Comparison of ENCODE assay signal across 8 mouse cellular contexts in genomic region chr6:86437711-86438110, GRCm38 (mm10). TPM values are rescaled to one million over a fixed set of nuclear protein-coding genes. Genes with fewer than 3 reads are reported as not detected.
DNase-seq lines count a peak whose midpoint lies in the region; ATAC-seq lines count a peak whose summit lies in the region.

No protein-coding gene starts in this region.

- no peaks in the 10 kb centered on the region for H3K27me3 ChIP-seq in limb, embryonic 12.5 days
- no peaks in the 10 kb centered on the region for H3K27me3 ChIP-seq in midbrain, embryonic 12.5 days

- peak; percentile 42 for DNase-seq in right cerebral cortex, adult 18-20 months
- DNase-seq in right cerebral cortex, postnatal 25 days = no peak
- DNase-seq in cerebellum, adult 9-10 months = peak; percentile 70
- peak; percentile 28 to 49 for DNase-seq in frontal cortex, adult 2 months (ENCODE audit: extremely low spot score in 1 of 2, low spot score in 1 of 2)
- peak; percentile 82 for DNase-seq in induced T-regulatory cell, adult 2 months (ENCODE audit: low read depth)
- DNase-seq in spleen, postnatal 36 days (ENCODE audit: low spot score in 2 of 2) = peak; percentile 47 to 63

- 3% methylated on average over 14 of the region's 14 CpGs for WGBS in limb, embryonic 12.5 days
- WGBS in midbrain, embryonic 12.5 days = 1% methylated on average over 14 of the region's 14 CpGs

- H3K36me3 ChIP-seq in limb, embryonic 12.5 days = peaks cover 49% of the 10 kb centered on the region
- H3K36me3 ChIP-seq in midbrain, embryonic 12.5 days = peaks cover 42% of the 10 kb centered on the region

- peaks cover 7% of the 10 kb centered on the region for H3K4me1 ChIP-seq in limb, embryonic 12.5 days (replicated peaks)
- peaks cover 9% of the 10 kb centered on the region; the same call in 1 of the 2 replicates for H3K4me1 ChIP-seq in midbrain, embryonic 12.5 days

- H3K9ac ChIP-seq in limb, embryonic 12.5 days (replicated peaks) = peak overlapping the region; percentile 82
- peak overlapping the region; percentile 76 for H3K9ac ChIP-seq in midbrain, embryonic 12.5 days (replicated peaks)

- peak overlapping the region; percentile 94 for H3K27ac ChIP-seq in limb, embryonic 12.5 days
- peak overlapping the region; percentile 88 for H3K27ac ChIP-seq in midbrain, embryonic 12.5 days (replicated peaks)

- peak overlapping the region; percentile 84 for H3K4me2 ChIP-seq in limb, embryonic 12.5 days
- H3K4me2 ChIP-seq in midbrain, embryonic 12.5 days (replicated peaks) = peak overlapping the region; percentile 81

- peak overlapping the region; percentile 80 for H3K4me3 ChIP-seq in limb, embryonic 12.5 days (replicated peaks)
- H3K4me3 ChIP-seq in midbrain, embryonic 12.5 days = peak overlapping the region; percentile 85

- ATAC-seq in limb, embryonic 12.5 days (ENCODE audit: insufficient number of reproducible peaks, insufficient read depth, low FRiP score, low TSS enrichment, low read depth) = no peak; the same call in 1 of the 2 replicates
- peak; percentile 27; the same call in 1 of the 2 replicates for ATAC-seq in midbrain, embryonic 12.5 days (ENCODE audit: low FRiP score, low read depth)

- no peaks in the 10 kb centered on the region for H3K9me3 ChIP-seq in limb, embryonic 12.5 days
- no peaks in the 10 kb centered on the region for H3K9me3 ChIP-seq in midbrain, embryonic 12.5 days

RNA-seq across cellular contexts. Expression of gene C87436, which starts 0.5 kb away (rescaled TPM):
- 18.9 and 19.1 TPM in 2 replicates for polyA plus RNA-seq in frontal cortex, adult 2 months (2012; rRNA removed)
- 25.8 and 27.3 TPM in 2 replicates for polyA plus RNA-seq in limb, embryonic 12.5 days (2016; fragmentation: Nextera tagmentation; extraction: Ambion mirVana)
- 26.6 and 30.6 TPM in 2 replicates for polyA plus RNA-seq in midbrain, embryonic 12.5 days (2016; fragmentation: Nextera tagmentation; extraction: Ambion mirVana)

RNA-seq across cellular contexts. Expression of gene Gm44790, which starts 11.3 kb away (rescaled TPM):
- 0.82 and 1.1 TPM in 2 replicates for polyA plus RNA-seq in frontal cortex, adult 2 months (2012; rRNA removed)
- 0.50 TPM in 1 of 2 replicates, not detected in the other for polyA plus RNA-seq in limb, embryonic 12.5 days (2016; fragmentation: Nextera tagmentation; extraction: Ambion mirVana)
- 0.68 and 0.81 TPM in 2 replicates for polyA plus RNA-seq in midbrain, embryonic 12.5 days (2016; fragmentation: Nextera tagmentation; extraction: Ambion mirVana)

RNA-seq across cellular contexts. Expression of gene Tia1, which starts 33.7 kb away (rescaled TPM):
- polyA plus RNA-seq in frontal cortex, adult 2 months (2012; rRNA removed) = 163 and 204 TPM in 2 replicates
- polyA plus RNA-seq in limb, embryonic 12.5 days (2016; fragmentation: Nextera tagmentation; extraction: Ambion mirVana) = 298 and 331 TPM in 2 replicates
- polyA plus RNA-seq in midbrain, embryonic 12.5 days (2016; fragmentation: Nextera tagmentation; extraction: Ambion mirVana) = 356 and 362 TPM in 2 replicates

RNA-seq across cellular contexts. Expression of gene Pcyox1, which starts 40.8 kb away (rescaled TPM):
- 57.1 and 69.2 TPM in 2 replicates for polyA plus RNA-seq in frontal cortex, adult 2 months (2012; rRNA removed)
- 76.4 and 79.3 TPM in 2 replicates for polyA plus RNA-seq in limb, embryonic 12.5 days (2016; fragmentation: Nextera tagmentation; extraction: Ambion mirVana)
- polyA plus RNA-seq in midbrain, embryonic 12.5 days (2016; fragmentation: Nextera tagmentation; extraction: Ambion mirVana) = 128 and 129 TPM in 2 replicates
